Mouse (Mus musculus) testis, postnatal 14 days (tissue): ENCODE results near the gene Amigo2.

Experiments used
- DNase-seq: peaks from one replicate; pipeline ENCODE4 v3.0.0; 2021; ENCODE audit warnings: low spot score

Amigo2 gene

DNA sequence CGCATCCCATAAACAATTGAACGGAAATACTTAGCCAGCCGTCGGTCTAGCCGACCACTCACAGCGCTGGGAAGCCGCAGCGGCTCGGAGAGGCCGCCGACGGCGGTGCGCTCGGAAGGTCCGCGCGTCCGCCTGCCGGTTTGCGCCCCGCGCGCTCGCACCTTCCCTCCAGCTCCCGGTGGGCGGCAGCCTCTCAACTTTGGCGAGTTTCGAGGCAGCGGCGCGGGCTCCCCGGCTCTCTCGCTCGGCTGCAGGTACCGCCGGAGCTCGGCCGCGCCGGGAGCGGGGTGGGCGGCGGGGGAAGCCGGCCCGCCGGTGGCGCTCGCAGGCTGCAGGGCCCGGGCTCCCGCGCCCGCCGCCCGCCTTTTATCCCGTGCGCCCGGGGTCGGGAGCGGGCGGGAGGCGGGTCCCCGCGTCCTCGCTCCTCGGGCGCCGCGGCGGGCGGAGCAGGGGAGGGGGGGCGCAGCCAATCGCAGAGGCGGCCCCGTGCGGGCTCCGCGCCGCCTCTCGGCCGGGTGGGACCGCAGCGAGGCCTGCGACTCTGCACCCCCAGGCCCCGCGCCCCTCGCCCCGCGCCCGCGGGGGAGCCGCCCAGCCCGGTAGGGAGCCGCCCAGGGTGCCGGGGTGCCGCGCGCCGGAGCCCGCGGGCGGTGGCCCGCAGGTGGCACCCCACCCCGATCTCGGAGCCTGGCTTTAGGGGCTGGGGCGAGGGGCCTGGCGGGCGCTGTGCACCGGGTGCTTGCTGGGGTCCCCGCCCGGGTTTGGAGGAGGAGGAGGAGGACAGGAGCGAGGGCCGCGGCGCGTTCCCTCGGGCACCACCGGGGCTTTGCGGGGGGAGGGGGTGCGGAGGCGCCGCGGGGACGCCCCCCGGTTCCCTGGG is at the start of gene Amigo2, which contains the start of gene Pced1b:
TSS of gene Amigo2 (minus strand) at position 377 of the 880 bp plus-strand sequence.
TSS of gene Pced1b (plus strand) at position 197 of the 880 bp plus-strand sequence.
- peak; percentile 46 for DNase-seq

GRCm38 (mm10) chr15:97291291-97292050 is 44.4 kb upstream of the Amigo2 start:
- DNase-seq = peak; percentile 21

DNA sequence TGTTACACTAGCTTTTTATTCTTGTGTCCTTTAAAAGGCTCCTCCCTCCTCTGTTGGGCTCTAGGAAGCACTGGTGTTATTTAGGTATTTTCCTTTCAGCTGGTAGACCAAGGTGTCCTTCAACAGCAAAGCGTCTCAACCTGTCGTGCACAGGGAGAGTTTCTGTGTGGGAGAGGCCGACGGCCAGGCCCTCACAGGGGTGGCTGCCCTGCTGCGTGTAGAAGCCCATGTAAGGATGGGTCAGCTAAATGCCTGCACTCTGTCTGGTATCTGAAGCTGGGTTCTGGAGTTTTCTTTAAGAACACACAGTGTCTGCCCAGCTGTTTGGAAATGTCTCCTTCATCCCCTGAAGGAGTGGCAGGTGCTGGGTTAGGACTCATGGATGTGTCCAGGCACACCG is 43.3 kb upstream of the Amigo2 start:
- DNase-seq = no peak

GRCm38 (mm10) chr15:97289176-97289575 is 42.1 kb upstream of the Amigo2 start:
- no peak for DNase-seq

DNA sequence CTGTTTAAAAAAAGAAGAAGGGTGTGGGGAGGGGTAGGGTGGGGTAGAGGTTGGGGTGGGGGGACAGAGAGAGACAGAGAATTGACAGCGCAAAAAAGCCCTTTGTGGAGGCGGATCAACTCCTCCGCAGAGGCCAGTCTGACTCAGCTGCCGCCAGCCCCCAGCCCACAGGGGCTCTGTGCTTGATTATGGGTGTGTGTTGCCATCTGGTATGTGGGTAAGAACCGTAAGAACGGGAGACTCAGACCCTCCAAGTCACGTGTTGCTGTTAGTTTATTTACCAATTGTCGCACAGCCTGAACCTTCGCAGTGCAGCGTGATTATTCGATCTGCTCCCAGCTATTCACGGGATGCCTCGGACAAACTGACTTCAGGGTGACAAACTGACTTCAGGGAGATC is 41.6 kb upstream of the Amigo2 start:
- no peak for DNase-seq

GRCm38 (mm10) chr15:97287436-97288143 is 40.5 kb upstream of the Amigo2 start:
- no peak for DNase-seq

GRCm38 (mm10) chr15:97286731-97287130 is 39.6 kb upstream of the Amigo2 start:
- DNase-seq = no peak

GRCm38 (mm10) chr15:97285665-97286212 is 38.7 kb upstream of the Amigo2 start:
- DNase-seq = no peak

DNA sequence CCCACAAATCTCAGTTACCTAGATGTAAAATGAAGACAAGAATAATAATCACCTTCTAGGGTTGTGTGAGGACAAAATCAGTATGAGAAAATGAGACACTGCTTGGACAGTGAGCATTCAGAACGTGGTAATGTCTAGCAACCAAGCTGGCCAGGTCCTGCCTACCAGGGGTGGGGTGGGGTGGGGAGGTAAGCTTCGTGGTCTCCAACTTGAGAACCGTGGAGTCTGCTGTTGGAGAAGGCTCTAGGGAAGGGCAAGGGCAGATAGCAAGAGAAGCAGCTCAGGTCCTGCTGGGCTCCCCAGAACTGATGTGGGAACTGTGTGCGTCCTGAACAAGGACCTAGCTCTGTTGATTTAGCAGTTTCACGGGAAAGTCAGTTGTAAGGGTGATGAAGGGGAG is 37.1 kb upstream of the Amigo2 start:
- DNase-seq = no peak

GRCm38 (mm10) chr15:97282572-97282881 is 35.4 kb upstream of the Amigo2 start:
- DNase-seq = no peak

DNA sequence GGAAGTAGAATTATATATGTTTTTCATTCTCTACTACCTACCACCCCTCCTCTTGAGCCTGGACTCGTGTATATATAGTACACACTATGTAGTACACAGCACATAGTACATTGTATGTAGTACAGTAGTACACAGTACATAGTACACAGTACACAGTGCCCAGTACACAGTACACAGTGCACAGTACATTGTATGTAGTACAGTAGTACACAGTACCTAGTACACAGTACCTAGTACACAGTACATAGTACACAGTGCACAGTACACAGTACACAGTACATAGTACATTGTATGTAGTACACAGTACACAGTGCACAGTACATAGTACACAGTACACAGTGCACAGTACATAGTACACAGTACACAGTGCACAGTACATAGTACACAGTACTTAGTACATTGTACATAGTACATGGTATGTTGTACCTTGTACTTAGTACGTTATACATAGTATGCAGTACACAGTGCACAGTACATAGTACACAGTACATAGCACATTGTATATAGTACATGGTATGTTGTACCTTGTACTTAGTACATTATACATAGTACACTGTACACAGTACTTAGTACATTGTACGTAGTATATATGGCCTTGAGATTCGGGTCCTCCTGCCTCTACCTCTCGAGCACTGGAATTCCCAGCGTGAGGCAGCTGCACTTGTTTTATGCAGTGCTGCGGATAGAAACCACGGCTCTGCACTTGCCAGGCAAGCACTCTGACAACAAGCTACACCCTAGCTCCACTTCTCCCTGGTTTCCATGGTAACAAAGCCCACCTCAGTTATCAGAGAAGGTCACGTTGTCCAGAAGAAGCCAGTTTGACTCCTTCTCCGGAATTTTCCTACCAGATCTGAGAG is 34.9 kb upstream of the Amigo2 start:
- no peak for DNase-seq

- no peak for DNase-seq
These were observed 33.7 kb upstream of the Amigo2 start for GRCm38 (mm10) chr15:97280776-97281175.

GRCm38 (mm10) chr15:97280131-97280530 is 33.0 kb upstream of the Amigo2 start:
- DNase-seq = no peak

- DNase-seq = no peak
These were observed 31.4 kb upstream of the Amigo2 start for GRCm38 (mm10) chr15:97278340-97278948.

DNA sequence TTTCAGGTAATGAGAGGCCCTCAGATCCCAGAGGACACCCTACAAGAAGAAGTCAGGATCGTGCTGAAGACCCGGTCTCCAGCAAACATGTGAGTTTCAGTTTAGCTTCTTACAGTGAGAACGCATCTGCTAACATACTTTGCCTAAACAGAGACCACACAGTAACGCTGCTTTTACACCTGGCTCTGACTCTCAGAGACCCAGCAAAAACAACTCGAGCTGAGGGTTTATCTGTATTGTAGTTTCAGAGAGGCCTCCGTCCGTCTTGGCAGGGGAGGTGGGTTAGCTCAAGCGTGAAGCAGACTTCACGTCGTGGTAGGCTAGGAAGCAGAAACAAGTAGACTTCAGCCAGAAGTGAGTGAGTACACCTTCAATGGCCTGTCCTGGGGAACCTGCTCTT is 30.2 kb upstream of the Amigo2 start:
- no peak for DNase-seq

- no peak for DNase-seq
These were observed 29.6 kb upstream of the Amigo2 start for GRCm38 (mm10) chr15:97276660-97277153.

- DNase-seq = no peak
These were observed 28.7 kb upstream of the Amigo2 start for GRCm38 (mm10) chr15:97275626-97276395.

GRCm38 (mm10) chr15:97272831-97273230 is 25.7 kb upstream of the Amigo2 start:
- DNase-seq = no peak

DNA sequence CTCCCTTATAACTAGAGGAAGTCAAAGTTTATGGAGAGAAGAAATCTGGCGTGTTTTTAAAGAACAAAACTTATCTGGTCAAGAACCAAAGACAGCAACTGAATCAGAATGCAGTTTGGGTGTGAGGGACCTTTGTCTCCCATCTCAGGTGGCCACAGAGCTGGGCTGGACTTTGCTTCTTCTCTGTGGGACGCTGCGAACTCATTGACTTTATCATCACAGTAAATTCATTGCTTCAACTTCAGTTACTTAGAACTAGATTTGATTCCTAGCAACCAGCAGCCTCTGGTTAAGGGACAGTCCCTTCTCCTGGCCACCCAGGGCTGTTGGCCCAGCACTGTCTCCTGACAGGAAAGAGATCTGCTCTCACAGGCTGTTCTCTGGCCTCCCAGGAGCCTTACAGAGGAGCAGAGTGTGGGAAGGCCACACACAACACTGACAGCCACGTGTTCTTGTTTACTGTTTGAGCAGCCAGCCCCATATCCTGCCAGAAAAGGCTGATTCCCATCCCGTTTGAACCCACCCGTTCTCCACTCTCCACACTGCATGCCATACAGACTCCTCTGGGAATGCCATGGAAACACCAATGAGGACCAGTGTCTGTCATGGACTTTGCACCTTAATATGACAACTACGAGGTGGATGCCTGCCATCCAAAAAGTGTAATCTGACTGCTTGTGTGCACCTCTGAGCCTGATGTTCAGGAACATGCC is 25.1 kb upstream of the Amigo2 start:
- DNase-seq = peak; percentile 21
